Mouse (Mus musculus) urinary bladder, postnatal 25 days (tissue): Measurements from ENCODE around the gene Eif1ad.
"Not testable (repeated sequence)": the region's sequence is repeated elsewhere in the genome, so short reads cannot be mapped to it uniquely, and the experiment has no call there.

ENCODE experiments used
- DNase-seq: peaks from one replicate; pipeline ENCODE4 v3.0.0; 2022; ENCODE audit warnings: low spot score

Gene Eif1ad

GRCm38 (mm10) chr19:5366175-5367052, at the start of gene Eif1ad:
Eif1ad (plus strand) TSS chr19:5366741.
- peak; percentile 86 for DNase-seq

GRCm38 (mm10) chr19:5323801-5324200, 42.7 kb upstream of the Eif1ad start:
- no peak for DNase-seq

GRCm38 (mm10) chr19:5327970-5328369, 38.6 kb upstream of the Eif1ad start:
- DNase-seq, result no peak

- DNase-seq, result no peak
Measured at GRCm38 (mm10) chr19:5334741-5335140, 31.8 kb upstream of the Eif1ad start.

- no peak for DNase-seq
Measured at GRCm38 (mm10) chr19:5335441-5335840, 31.1 kb upstream of the Eif1ad start, which contains the start of gene Catsper1. Catsper1 (plus strand) TSS chr19:5335741.

- peak; percentile 65 for DNase-seq
Measured at GRCm38 (mm10) chr19:5337975-5338374, 28.6 kb upstream of the Eif1ad start.

GRCm38 (mm10) chr19:5341360-5341759, 25.2 kb upstream of the Eif1ad start:
- DNase-seq, result no peak

- no peak for DNase-seq
Measured at GRCm38 (mm10) chr19:5345297-5346131, 21.0 kb upstream of the Eif1ad start.

GRCm38 (mm10) chr19:5348064-5348463, 18.5 kb upstream of the Eif1ad start:
- DNase-seq, result no peak

- DNase-seq, result peak; percentile 7
Measured at GRCm38 (mm10) chr19:5348526-5349501, 17.7 kb upstream of the Eif1ad start.

- DNase-seq, result not testable (repeated sequence)
Measured at GRCm38 (mm10) chr19:5349502-5349873, 17.1 kb upstream of the Eif1ad start, which contains the start of gene Cst6. Cst6 (minus strand) TSS chr19:5349574.

- no peak for DNase-seq
Measured at GRCm38 (mm10) chr19:5353609-5354008, 12.9 kb upstream of the Eif1ad start.

- DNase-seq, result no peak
Measured at GRCm38 (mm10) chr19:5356080-5356479, 10.5 kb upstream of the Eif1ad start.

GRCm38 (mm10) chr19:5362186-5362585, 4.4 kb upstream of the Eif1ad start:
- DNase-seq, result no peak

GRCm38 (mm10) chr19:5364124-5364523, 2.4 kb upstream of the Eif1ad start:
- DNase-seq, result no peak

GRCm38 (mm10) chr19:5365751-5366150, 790 bp upstream of the Eif1ad start:
- no peak for DNase-seq

GRCm38 (mm10) chr19:5367053-5367359, 465 bp downstream of the Eif1ad start, which contains the start of gene Banf1:
Banf1 (minus strand) TSS chr19:5367168.
- DNase-seq, result no peak

- DNase-seq, result no peak
Measured at GRCm38 (mm10) chr19:5367455-5367854, 914 bp downstream of the Eif1ad start.

- no peak for DNase-seq
Measured at GRCm38 (mm10) chr19:5370932-5371331, 4.4 kb downstream of the Eif1ad start.

GRCm38 (mm10) chr19:5372724-5373123, 6.2 kb downstream of the Eif1ad start:
- DNase-seq, result no peak

GRCm38 (mm10) chr19:5374177-5374576, 7.6 kb downstream of the Eif1ad start:
- no peak for DNase-seq

- DNase-seq, result no peak
Measured at GRCm38 (mm10) chr19:5374748-5375147, 8.2 kb downstream of the Eif1ad start.
